Mouse (Mus musculus) limb, embryonic 10.5 days (tissue): ENCODE measurements around the gene Hoxd9. TPM values are rescaled to one million over a fixed set of nuclear protein-coding genes. Genes with fewer than 3 reads are reported as not detected.
A peak's percentile ranks its signal among the peaks of the same experiment; 100 is the strongest.

ENCODE experiments used
- DNase-seq: peaks from one replicate; pipeline ENCODE4 v3.0.0-alpha.2; 2017; ENCODE audit warnings: low spot score
- H3K27ac ChIP-seq: fragments of 300-500 bp; sonication (generic); 2 replicates; pipeline ENCODE4 v1.5.1; 2016; ENCODE audit warnings: mild to moderate bottlenecking
- H3K27me3 ChIP-seq: fragments of 300-500 bp; sonication (generic); 2 replicates; pipeline ENCODE4 v1.6.1; 2016; ENCODE audit warnings: low read depth, mild to moderate bottlenecking; ENCODE audit not compliant: poor library complexity, severe bottlenecking
- H3K36me3 ChIP-seq: fragments of 300-500 bp; sonication (generic); 2 replicates; pipeline ENCODE4 v1.6.1; 2016; ENCODE audit warnings: mild to moderate bottlenecking, moderate library complexity
- H3K4me1 ChIP-seq: fragments of 300-500 bp; sonication (generic); 2 replicates; pipeline ENCODE4 v1.6.1; 2016
- H3K4me3 ChIP-seq: fragments of 300-500 bp; sonication (generic); 2 replicates; pipeline ENCODE4 v1.5.1; 2016; ENCODE audit warnings: mild to moderate bottlenecking, moderate library complexity
- H3K9me3 ChIP-seq: fragments of 300-500 bp; sonication (generic); replicated peaks from 2 replicates; pipeline ENCODE4 v1.6.1; 2016; ENCODE audit warnings: mild to moderate bottlenecking
- WGBS: fragments of 180-500 bp; shearing (Covaris S2); methylation state at CpG from one replicate; pipeline ENCODE4 v1.1.7; 2016; 5-methylcytosine and 5-hydroxymethylcytosine counted together
- polyA plus RNA-seq: library from polyadenylated mRNA; unstranded; fragments of >200 nt; fragmentation: Nextera tagmentation; extraction: Ambion mirVana; gene quantifications from 2 replicates; pipeline ENCODE4 v1.2.1, GENCODE M21; 2016

Hoxd9 gene
- polyA plus RNA-seq, 1 experiment from 2014 or later: 38.0 TPM

DNA sequence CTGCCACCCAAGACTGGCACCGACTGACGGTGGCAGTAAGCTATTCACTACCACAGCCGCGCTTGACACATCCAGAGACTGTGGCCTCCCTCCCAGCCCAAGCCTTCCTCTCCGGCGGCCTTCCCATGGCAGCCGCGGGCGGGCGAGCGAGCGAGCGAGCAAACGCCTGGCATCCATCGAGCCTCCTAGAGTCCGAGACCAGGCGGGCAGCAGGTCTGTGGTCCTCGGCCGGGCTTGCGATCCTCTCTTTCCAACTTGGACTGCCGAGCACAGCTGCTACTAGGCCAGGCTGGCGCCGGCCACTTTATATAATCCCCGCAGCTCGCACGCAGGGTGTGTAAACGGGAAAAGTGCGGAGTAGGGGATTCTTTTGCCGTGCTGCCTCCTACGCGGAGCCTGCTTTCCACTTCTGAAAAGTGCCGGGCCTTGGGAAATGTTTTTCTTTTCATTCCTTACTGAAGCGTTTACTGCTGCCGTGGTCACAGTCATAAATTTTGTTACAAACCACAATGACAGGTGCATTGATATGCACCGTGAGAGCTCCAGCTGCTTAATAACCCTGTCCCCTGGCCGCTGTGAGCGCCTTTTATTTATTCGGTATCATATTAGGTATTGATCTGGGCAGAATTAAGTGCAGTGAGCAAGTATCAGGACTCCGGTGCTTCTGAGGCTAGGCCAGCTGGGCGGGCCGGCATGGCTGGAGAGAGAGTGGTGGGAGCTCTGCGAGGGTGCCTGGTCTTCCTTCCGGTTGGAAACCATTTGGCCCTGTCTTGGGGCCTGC lies 43.0 kb downstream of the Hoxd9 start:
- peak; percentile 68 for DNase-seq
- Histone ChIP-seq H3K27me3 (peaks cover 100% of the 10 kb centered on the region), H3K36me3 (0 out of 2 replicates have a peak, but pooled peaks cover 3% of the 10 kb centered on the region), H3K9me3 (no peaks in the 10 kb centered on the region), H3K27ac (peak overlapping the region; percentile 72), H3K4me3 (peak overlapping the region; percentile 44), H3K4me1 (peaks cover 70% of the 10 kb centered on the region)
- WGBS: under 1% methylated on average over 43 of the region's 43 CpGs

DNA sequence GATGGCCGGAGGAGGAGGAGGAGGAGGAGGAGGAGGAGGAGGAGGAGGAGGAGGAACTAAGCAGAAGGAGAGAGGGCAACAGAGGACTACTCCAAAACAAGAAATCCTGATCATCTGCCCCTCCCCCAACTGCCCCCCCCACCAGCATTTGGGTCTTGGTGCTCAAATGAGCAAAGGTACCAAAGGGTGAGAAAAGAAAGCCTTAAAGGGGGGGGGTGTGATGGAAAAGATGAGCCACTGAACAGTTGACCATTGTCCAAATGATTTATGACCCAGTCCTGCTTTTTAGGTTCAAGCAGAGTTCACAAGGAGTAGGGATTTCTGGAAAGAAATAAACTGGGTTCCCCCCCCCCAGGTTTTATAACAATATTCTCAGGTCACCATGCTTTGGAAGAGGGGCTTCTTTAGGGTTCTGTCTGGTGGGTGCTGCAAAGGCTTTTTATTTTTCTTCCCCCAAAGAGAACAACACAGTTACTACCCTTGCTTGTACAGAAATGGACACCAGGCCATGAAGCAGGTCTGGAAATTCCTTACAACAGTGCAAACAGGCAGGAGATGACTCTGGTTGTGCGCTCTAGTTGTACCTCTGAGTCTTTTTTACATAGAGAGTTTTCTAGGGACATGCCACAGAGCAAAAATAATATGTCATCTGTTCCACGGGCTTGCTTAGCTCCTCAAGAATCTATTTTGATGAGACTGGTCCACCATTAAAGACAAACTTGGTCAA lies 43.9 kb downstream of the Hoxd9 start:
- 26% methylated on average over 2 of the region's 3 CpGs for WGBS
- H3K4me3 ChIP-seq: no peak overlapping the region
- DNase-seq: peak; percentile 38

DNA sequence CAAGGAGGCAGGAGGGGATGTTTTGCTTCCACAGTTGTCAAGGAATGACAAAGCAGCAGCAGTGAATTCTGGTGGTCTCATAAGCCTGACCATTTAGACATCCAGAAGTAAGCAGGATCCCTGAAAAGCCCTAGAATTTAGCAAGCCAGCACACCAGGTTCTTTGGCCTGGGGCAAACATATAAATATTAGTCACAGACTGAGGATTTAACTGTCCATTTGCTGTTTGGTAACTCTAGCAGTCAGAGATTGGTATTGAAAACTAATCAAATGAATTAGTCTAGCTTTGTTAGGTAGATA lies 44.4 kb downstream of the Hoxd9 start:
- H3K9me3 ChIP-seq: no peaks in the 10 kb centered on the region
- H3K4me3 ChIP-seq: no peak overlapping the region
- no peak for DNase-seq
- H3K27ac ChIP-seq: no peak overlapping the region
- 0 out of 2 replicates have a peak, but pooled peaks cover 3% of the 10 kb centered on the region for H3K36me3 ChIP-seq
- H3K27me3 ChIP-seq: peaks cover 100% of the 10 kb centered on the region
- H3K4me1 ChIP-seq: peaks cover 70% of the 10 kb centered on the region

More for the DNA sequence above, 43.9 kb downstream of the Hoxd9 start:
- H3K36me3 ChIP-seq: 0 out of 2 replicates have a peak, but pooled peaks cover 3% of the 10 kb centered on the region
- peaks cover 100% of the 10 kb centered on the region for H3K27me3 ChIP-seq
- no peaks in the 10 kb centered on the region for H3K9me3 ChIP-seq
- no peak overlapping the region for H3K27ac ChIP-seq
- peaks cover 70% of the 10 kb centered on the region for H3K4me1 ChIP-seq

DNA sequence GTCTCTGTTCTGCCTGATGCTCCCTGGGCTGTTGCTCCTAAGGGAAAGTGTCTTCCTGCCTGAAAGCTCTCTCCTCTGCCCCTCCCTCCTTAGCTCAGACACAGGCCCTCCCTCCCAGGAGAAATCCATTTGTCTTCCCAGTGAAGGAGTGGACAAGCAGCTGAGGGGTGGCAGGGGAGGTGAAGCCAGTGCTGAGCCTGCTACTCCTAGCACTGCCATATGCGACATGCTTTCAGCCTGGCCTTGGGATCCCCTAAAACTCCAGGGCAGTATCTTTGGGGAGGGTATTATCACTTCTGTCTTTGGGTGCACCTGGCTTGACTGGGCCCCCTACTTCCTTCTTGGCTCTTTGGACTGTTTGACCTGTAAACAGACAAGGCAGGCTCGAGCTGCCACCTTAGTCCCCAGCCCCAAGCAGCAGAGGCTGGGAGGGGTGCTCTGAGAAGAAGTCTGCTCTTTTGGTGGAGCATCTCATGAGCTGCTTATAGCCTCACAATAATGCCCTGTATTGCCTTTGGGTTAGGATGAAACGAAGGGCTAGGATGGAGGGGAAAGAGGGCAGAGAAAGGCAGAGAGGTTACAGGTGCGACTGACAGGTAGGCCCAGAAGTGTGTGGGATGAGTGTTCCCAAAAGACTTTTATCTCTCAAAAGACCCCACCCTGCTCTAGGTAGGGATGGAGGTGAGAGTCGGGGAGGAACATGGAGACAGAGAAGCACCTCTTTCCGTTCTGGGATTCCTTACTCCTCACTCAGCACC lies 48.2 kb downstream of the Hoxd9 start:
- peak; percentile 42 for DNase-seq
- peaks cover 69% of the 10 kb centered on the region for H3K4me1 ChIP-seq
- 6% methylated on average over 6 of the region's 6 CpGs for WGBS
- H3K27ac ChIP-seq: peak overlapping the region; percentile 81; the same call in 1 of the 2 replicates
- H3K4me3 ChIP-seq: no peak overlapping the region
- H3K9me3 ChIP-seq: no peaks in the 10 kb centered on the region
- H3K27me3 ChIP-seq: peaks cover 94% of the 10 kb centered on the region
- 0 out of 2 replicates have a peak, but pooled peaks cover 3% of the 10 kb centered on the region for H3K36me3 ChIP-seq

DNA sequence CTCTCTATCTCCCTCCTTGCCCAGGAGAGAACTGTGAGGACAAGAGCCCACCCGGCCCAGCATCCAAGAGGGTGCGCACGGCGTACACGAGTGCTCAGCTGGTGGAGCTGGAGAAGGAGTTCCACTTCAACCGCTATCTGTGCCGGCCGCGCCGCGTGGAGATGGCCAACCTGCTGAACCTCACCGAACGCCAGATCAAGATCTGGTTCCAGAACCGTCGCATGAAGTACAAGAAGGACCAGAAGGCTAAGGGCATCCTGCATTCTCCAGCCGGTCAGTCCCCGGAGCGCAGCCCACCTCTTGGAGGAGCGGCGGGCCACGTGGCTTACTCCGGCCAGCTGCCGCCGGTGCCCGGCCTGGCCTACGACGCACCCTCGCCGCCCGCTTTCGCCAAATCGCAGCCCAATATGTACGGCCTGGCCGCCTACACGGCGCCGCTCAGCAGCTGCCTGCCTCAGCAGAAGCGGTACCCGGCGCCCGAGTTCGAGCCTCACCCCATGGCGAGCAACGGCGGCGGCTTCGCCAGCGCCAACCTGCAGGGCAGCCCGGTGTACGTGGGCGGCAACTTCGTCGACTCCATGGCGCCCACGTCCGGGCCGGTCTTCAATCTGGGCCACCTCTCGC lies 48.9 kb downstream of the Hoxd9 start:
- peak overlapping the region; percentile 81 for H3K27ac ChIP-seq
- DNase-seq: peak; percentile 70
- peaks cover 94% of the 10 kb centered on the region for H3K27me3 ChIP-seq
- peak overlapping the region; percentile 48 for H3K4me3 ChIP-seq
- peaks cover 66% of the 10 kb centered on the region for H3K4me1 ChIP-seq
- no peaks in the 10 kb centered on the region for H3K9me3 ChIP-seq
- 0 out of 2 replicates have a peak, but pooled peaks cover 3% of the 10 kb centered on the region for H3K36me3 ChIP-seq
- 2% methylated on average over 58 of the region's 58 CpGs for WGBS

DNA sequence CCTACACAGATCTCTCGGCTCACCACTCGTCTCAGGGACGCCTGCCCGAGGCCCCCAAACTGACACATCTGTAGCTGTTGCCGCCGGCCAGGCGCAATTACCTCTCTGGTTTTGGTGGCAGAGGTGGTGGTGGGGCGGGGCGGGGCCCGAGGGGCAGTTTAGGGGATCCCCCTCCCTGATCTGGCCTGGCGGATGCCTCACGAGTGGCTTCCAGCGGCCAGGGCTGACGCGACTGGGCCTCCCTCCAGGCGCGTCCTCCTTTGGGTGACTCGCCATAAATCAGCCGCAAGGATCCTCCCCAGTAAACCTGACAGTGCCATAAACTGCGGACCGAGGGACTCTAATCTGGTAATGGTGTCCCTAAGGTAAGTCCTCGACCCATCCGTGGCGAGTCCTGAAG lies 49.5 kb downstream of the Hoxd9 start:
- peaks cover 65% of the 10 kb centered on the region for H3K4me1 ChIP-seq
- peak overlapping the region; percentile 81 for H3K27ac ChIP-seq
- WGBS: 2% methylated on average over 24 of the region's 24 CpGs

DNA sequence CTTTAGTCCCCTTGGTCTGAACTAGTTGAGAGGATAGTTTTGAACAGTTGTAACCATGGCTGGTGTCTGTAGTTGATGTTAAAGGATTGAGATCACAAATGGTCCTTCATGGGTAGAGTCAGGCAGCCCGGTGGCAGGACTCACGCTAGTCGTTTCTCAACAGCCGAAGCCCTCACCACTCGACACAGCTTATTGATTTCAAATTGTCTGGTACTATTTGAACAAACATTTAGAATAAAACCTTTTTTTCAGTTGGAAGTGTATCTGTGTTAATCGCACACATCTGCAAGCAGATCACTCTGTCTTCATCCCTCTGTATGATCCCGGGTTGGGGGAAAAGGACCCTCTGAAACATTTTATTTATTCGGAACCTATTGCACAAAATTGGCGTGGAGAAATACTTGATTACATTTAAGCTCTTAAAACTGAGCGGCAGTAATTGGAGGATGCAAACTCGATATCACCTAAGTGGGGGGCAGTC lies 50.2 kb downstream of the Hoxd9 start:
- Histone ChIP-seq H3K36me3 (0 out of 2 replicates have a peak, but pooled peaks cover 3% of the 10 kb centered on the region), H3K9me3 (no peaks in the 10 kb centered on the region), H3K27ac (no peak overlapping the region), H3K27me3 (peaks cover 94% of the 10 kb centered on the region), H3K4me3 (peak overlapping the region; percentile 48; the same call in 1 of the 2 replicates), H3K4me1 (peaks cover 72% of the 10 kb centered on the region)
- 10% methylated on average over 11 of the region's 11 CpGs for WGBS
- DNase-seq: peak; percentile 33

More for the DNA sequence above, 49.5 kb downstream of the Hoxd9 start:
- H3K4me3 ChIP-seq: peak overlapping the region; percentile 48
- peaks cover 94% of the 10 kb centered on the region for H3K27me3 ChIP-seq
- 0 out of 2 replicates have a peak, but pooled peaks cover 3% of the 10 kb centered on the region for H3K36me3 ChIP-seq
- H3K9me3 ChIP-seq: no peaks in the 10 kb centered on the region
- DNase-seq: peak; percentile 66

DNA sequence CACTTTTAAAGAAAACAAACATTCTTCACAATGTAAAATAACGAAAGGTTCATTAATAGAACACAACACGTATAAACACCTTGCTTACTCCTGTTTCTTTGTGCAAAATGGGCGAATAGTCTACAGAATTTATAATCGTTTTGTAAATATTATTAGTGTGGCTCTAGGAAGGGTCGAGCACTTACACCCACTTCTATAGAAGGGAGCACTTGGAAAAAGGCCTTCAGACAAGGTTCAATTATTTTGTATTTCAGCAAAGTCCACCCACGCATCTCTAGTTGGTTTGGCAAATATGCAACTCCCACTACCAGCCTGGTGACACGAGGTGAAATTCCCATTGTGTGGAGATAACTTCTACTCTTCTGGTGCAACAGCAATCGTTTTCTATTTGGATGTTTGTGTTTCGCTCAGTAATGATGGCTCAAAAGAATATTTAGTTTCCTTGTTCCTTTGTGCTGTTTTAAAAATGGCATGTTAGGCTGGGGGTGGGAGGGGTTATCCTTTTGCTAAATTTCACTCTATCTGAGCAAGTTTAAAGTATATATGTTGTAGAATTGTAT lies 51.0 kb downstream of the Hoxd9 start:
- Histone ChIP-seq H3K27ac (no peak overlapping the region), H3K27me3 (peaks cover 93% of the 10 kb centered on the region), H3K9me3 (no peaks in the 10 kb centered on the region), H3K36me3 (0 out of 2 replicates have a peak, but pooled peaks cover 3% of the 10 kb centered on the region), H3K4me1 (peaks cover 80% of the 10 kb centered on the region), H3K4me3 (0 out of 2 replicates have a peak overlapping the region, but pooled peaks have one; percentile 55)
- WGBS: 18% methylated on average over 9 of the region's 9 CpGs
- DNase-seq: peak; percentile 38

DNA sequence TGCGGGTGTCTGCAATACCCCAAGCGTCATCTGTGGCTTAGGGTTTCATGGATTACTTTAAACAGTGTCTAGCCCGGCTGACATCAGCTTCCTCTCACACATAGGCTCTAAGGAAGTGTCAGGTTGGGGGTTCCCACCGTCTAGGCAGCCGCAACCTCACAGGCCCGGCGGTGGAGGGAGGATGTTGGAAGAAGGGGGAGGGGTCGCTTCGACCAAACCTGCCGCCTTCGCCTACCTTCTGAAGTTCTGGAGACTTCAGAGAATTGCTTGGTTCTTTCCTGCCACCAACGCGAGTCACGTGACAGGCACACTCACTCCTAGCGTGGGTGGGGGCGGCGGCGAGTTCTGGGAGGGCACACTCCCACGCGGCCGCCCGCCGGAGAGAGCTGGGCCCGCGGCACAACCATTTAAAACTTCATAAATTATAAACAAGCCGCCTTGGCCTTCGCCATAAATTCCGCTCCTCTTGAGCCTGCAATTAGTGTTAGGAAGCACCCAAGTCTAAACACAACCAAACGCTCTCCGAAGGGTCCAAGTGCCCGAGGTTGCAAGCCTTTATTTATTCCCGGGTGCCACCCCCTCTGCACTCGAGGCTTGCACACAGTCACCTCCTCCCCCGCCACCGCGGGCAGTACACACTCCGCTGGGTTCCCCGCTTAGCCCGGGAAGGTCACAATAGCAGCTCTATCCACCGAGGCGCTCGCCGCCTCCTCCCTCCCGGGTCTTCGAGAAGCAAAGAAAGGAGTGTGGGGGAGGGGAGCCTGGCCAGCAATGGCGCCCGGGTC lies 52.0 kb downstream of the Hoxd9 start:
- Histone ChIP-seq H3K4me3 (peak overlapping the region; percentile 55), H3K27me3 (peaks cover 92% of the 10 kb centered on the region), H3K4me1 (peaks cover 82% of the 10 kb centered on the region), H3K27ac (peak overlapping the region; percentile 91), H3K9me3 (no peaks in the 10 kb centered on the region), H3K36me3 (no peaks in the 10 kb centered on the region)
- DNase-seq: peak; percentile 84
- WGBS: under 1% methylated on average over 47 of the region's 47 CpGs
